Mouse (Mus musculus) natural killer cell, adult 2 months (primary cell): Measurements from ENCODE around the gene Anxa2.

Source experiments
- DNase-seq, 2 experiments: peaks; one replicate each; pipeline ENCODE4 v3.0.0; 2022; ENCODE audit warnings: low spot score in 2 of 2

The Anxa2 gene

GRCm38 (mm10) chr9:69453066-69453900 lies at the start of gene Anxa2:
Anxa2 (plus strand) TSS chr9:69453620.
- DNase-seq = peak; percentile 77 to 87

GRCm38 (mm10) chr9:69404671-69405070 lies 48.7 kb upstream of the Anxa2 start:
- DNase-seq = no peak

- DNase-seq = no peak
Observed at GRCm38 (mm10) chr9:69419476-69419875, 33.9 kb upstream of the Anxa2 start.

- no peak for DNase-seq
Observed at GRCm38 (mm10) chr9:69430531-69430930, 22.9 kb upstream of the Anxa2 start.

- DNase-seq = no peak
Observed at GRCm38 (mm10) chr9:69431863-69432555, 21.4 kb upstream of the Anxa2 start.

- no peak for DNase-seq
Observed at GRCm38 (mm10) chr9:69435194-69435593, 18.2 kb upstream of the Anxa2 start.

- DNase-seq = no peak
Observed at GRCm38 (mm10) chr9:69435662-69436061, 17.8 kb upstream of the Anxa2 start.

- DNase-seq = peak in 1 of 2 experiments; percentile 33
Observed at GRCm38 (mm10) chr9:69439805-69440357, 13.5 kb upstream of the Anxa2 start.

GRCm38 (mm10) chr9:69442471-69443038 lies 10.9 kb upstream of the Anxa2 start:
- DNase-seq = peak; percentile 57 to 78

- DNase-seq = no peak
Observed at GRCm38 (mm10) chr9:69443203-69443602, 10.2 kb upstream of the Anxa2 start.

- DNase-seq = no peak
Observed at GRCm38 (mm10) chr9:69448801-69449200, 4.6 kb upstream of the Anxa2 start.

- no peak for DNase-seq
Observed at GRCm38 (mm10) chr9:69450636-69451035, 2.8 kb upstream of the Anxa2 start.

GRCm38 (mm10) chr9:69451886-69452810 lies 1.3 kb upstream of the Anxa2 start:
- DNase-seq = peak; percentile 39 to 61

- peak; percentile 23 to 49 for DNase-seq
Observed at GRCm38 (mm10) chr9:69453901-69454666, 664 bp downstream of the Anxa2 start.

- DNase-seq = no peak
Observed at GRCm38 (mm10) chr9:69454691-69455090, 1.3 kb downstream of the Anxa2 start.

- peak; percentile 35 to 59 for DNase-seq
Observed at GRCm38 (mm10) chr9:69455391-69455790, 2.0 kb downstream of the Anxa2 start.

- DNase-seq = no peak
Observed at GRCm38 (mm10) chr9:69456406-69457075, 3.1 kb downstream of the Anxa2 start.

- no peak for DNase-seq
Observed at GRCm38 (mm10) chr9:69457143-69457542, 3.7 kb downstream of the Anxa2 start.

GRCm38 (mm10) chr9:69457747-69458625 lies 4.6 kb downstream of the Anxa2 start:
- peak; percentile 47 to 72 for DNase-seq
